Mouse (Mus musculus): Measurements from ENCODE around the gene Pcdh7. TPM values are rescaled to one million over a fixed set of nuclear protein-coding genes. Genes with fewer than 3 reads are reported as not detected.
A peak's percentile ranks its signal among the peaks of the same experiment; 100 is the strongest.

The Pcdh7 gene
- total RNA-seq, 2 experiments from 2014 or later: 121 to 128 TPM

- intact Hi-C loops (cut with DNase I): no loop called here
- no peak for DNase-seq
Observed at GRCm38 (mm10) chr5:57782546-57782945, 64.8 kb downstream of the Pcdh7 start.

GRCm38 (mm10) chr5:57788775-57789509 is 71.2 kb downstream of the Pcdh7 start:
- DNase-seq: no peak

GRCm38 (mm10) chr5:57796337-57796736 is 78.6 kb downstream of the Pcdh7 start:
- no peak for DNase-seq
- intact Hi-C loops (cut with DNase I): no loop called here

More at GRCm38 (mm10) chr5:57788775-57789509, 71.2 kb downstream of the Pcdh7 start:
- intact Hi-C loops (cut with DNase I): no loop called here

- no peak for DNase-seq
- intact Hi-C loops (cut with DNase I): no loop called here
Observed at GRCm38 (mm10) chr5:57797951-57798670, 80.3 kb downstream of the Pcdh7 start.

- DNase-seq: no peak
- intact Hi-C loops (cut with DNase I): no loop called here
Observed at GRCm38 (mm10) chr5:57803108-57803507, 85.3 kb downstream of the Pcdh7 start.

- intact Hi-C loops (cut with DNase I): no loop called here
- DNase-seq: no peak
Observed at GRCm38 (mm10) chr5:57803890-57804289, 86.1 kb downstream of the Pcdh7 start.

DNA sequence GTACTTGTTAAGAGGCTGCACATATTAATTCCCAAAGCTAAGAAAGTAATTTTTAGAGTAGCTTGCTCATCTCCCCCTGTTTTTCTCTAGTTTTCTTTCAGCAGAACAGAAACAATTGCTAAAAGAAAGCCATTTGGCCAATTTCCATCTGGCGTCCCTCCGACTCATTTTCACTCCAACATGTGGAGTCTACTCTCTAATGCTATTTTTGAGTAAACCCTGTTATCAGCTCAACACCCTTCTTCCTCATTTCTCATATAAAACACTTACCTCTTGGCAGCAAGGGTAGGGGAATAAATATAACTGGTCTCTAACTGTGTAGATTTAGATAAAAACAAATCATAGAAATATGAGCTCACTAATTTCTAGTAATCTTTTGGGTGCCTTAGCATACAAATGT is 89.6 kb downstream of the Pcdh7 start:
- DNase-seq: peak; percentile 26 to 46
- intact Hi-C loops (cut with DNase I): no loop called here

DNA sequence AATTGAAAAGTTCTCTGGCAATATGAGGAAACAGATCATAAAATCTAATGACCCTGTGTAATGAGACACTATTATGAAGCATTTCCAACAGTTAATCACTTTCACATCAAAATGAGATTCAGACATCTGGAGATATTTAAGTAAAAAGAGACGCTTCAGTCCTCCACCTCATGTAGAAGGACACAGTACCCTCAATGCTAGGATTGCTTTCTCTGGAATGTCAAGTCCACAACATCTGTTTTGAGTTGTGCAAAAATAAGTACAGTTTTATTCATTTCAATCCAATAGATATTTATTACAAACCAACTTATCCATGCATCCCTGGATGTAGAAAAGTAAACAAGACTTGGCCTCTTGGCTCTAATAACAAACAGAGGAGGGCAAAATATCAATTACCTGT is 92.9 kb downstream of the Pcdh7 start:
- intact Hi-C loops (cut with DNase I): loop anchor here (10.0 kb wide), 1 partner anchor 86 kb away; no protein-coding TSS in a partner anchor
- no peak for DNase-seq

DNA sequence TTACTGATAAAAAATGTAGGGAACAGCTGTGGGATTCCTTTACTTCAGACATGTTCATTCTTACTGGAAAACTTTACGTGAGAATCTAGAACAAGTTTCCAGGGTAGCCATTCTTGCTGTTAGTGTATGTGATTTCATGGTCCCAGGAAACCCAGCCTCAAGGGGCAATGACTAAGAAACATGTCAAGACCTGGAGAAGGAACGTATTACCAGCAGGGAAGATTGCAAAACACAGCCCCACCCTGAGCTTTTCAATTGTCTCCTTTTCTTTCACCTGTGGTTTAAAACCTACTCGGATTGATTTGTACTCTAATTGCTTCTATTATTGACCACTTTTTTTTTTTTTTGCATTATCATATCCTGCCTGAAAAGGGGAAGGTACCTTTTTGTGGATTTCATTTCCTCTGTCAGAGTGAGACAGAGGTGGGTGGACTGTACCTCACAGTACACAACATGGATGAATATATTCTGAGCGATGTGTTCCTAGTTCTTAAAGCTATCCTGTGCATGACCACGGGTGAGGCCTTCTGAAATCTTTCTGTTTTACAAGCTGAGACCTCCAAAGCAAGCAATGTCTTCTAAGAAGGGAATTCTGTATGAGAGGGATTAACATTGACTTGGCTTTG is 98.3 kb downstream of the Pcdh7 start:
- no peak for DNase-seq
- intact Hi-C loops (cut with DNase I): loop anchor here (10.0 kb wide), 1 partner anchor 91 kb away; no protein-coding TSS in a partner anchor

DNA sequence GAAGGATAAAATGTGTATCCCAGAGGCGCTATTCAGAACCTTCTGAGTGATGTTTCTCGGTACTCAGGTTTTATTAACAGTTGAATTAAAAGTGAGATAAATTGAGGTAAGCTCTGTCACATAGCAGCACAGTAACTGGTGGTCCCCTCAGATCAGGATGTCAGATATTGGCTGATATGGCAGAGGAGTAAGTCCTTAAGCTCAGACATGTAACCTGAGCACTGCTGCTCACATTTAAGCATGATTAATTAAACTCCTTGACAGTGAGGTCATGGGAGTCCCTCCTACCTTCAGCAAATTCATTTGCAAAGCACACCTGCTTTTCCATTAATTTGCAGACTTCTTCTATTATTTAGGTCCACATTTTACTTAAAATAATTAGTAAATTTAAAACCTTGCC is 102.0 kb downstream of the Pcdh7 start:
- intact Hi-C loops (cut with DNase I): loop anchor here (10.0 kb wide), 1 partner anchor 95 kb away; no protein-coding TSS in a partner anchor
- DNase-seq: no peak

- no peak for DNase-seq
- intact Hi-C loops (cut with DNase I): no loop called here
Observed at GRCm38 (mm10) chr5:57821099-57821498, 103.3 kb downstream of the Pcdh7 start.

- DNase-seq: no peak
- intact Hi-C loops (cut with DNase I): no loop called here
Observed at GRCm38 (mm10) chr5:57828437-57828836, 110.7 kb downstream of the Pcdh7 start.

GRCm38 (mm10) chr5:57837150-57837549 is 119.4 kb downstream of the Pcdh7 start:
- no peak for DNase-seq

DNA sequence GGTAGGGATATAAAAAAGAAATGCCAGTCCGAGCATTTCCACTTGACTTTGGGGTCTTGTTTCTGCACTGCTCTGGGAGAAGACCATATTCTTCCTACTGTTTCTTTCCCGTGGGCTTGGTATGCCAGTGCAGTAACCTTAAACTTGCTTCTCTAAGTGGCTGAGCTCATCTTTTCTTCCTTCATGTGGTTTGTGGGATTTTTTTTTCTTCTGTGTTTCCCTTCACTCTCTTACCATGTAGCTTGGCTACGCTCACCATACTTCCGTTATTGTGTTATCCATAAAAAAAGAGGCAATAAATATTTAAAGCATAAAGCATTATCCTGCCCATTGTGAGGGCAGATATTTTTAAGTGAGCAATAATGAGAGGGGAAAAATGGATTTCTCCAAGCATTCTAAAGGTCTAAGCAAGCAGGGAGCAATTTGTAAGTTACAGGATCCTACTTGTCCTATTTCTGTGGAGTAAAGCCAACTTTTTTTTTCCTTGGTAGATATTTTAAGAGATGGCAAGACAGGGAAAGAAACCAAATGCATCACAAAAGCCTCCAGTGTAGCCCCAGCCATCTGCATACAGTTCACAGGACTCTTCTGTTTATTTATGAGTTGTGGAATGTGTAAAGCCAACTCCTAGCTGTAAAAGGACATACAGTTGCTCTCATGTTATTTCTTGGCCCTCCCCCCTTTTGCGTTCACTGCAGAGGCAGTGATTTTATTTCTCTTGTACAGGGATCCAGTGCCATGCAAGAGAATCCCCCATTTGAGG is 123.8 kb downstream of the Pcdh7 start:
- DNase-seq: no peak

More at GRCm38 (mm10) chr5:57837150-57837549, 119.4 kb downstream of the Pcdh7 start:
- intact Hi-C loops (cut with DNase I): no loop called here

DNA sequence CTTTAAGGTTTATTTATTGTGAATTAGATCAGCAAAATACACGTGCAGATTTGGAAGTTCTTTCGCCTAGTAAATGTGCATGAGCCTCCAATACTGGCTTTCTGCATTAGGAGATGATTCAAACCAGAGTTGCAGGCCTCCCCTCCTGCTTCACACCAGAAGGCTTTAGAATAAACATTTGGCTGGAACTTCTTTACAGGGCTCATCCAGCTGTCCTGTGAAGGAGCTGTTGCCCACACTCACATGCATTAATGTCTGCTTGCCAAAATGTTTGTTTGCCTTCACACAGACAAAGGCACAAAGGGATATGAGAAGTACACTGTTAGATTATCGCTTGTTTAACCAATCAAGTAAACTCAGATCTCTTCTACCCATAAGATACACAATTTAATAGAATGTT is 129.7 kb downstream of the Pcdh7 start:
- intact Hi-C loops (cut with DNase I): no loop called here
- no peak for DNase-seq

More for the DNA sequence above, 123.8 kb downstream of the Pcdh7 start:
- intact Hi-C loops (cut with DNase I): no loop called here

DNA sequence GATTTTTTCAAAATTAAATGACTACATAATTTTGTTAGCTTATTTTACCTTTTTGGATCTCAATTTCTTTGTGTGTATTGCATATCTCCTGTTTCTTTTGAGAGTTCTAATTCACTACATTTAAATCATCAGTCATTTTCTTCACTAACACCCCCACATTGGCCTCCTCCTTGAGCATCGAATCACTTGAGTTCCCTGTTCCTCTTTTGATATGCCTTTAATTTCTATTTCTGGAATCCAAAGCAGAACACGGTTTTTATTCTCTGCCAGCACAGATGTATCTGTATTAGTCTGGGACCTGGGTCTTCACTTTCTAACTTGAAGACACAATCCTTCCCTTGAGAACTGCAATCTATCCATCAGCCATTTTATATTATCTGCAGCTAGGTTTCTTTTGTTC is 132.3 kb downstream of the Pcdh7 start:
- intact Hi-C loops (cut with DNase I): no loop called here
- DNase-seq: no peak

- intact Hi-C loops (cut with DNase I): no loop called here
Observed at GRCm38 (mm10) chr5:57857316-57857715, 139.5 kb downstream of the Pcdh7 start.

GRCm38 (mm10) chr5:57864254-57864653 is 146.5 kb downstream of the Pcdh7 start:
- intact Hi-C loops (cut with DNase I): no loop called here
- DNase-seq: no peak

More at GRCm38 (mm10) chr5:57857316-57857715, 139.5 kb downstream of the Pcdh7 start:
- no peak for DNase-seq

GRCm38 (mm10) chr5:57865256-57865655 is 147.5 kb downstream of the Pcdh7 start:
- DNase-seq: no peak
- intact Hi-C loops (cut with DNase I): no loop called here

DNA sequence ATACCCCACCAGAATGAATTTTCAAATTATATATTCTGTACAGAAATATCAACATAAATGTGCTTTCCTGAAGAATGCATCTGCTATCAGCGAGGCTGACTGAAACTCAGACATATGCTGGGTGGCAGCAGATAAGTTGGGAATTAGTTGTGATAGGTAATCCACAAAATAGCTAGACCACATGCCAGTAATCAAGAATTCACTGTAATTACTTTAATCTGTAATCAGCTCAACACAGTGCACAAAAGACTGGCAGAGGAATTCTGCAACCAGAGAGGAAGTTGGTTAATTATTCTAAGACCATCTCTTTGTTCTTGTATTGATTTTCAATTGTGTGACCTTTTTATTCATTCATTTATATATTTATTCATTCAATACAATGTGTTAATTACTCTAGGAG is 148.3 kb downstream of the Pcdh7 start:
- intact Hi-C loops (cut with DNase I): no loop called here
- no peak for DNase-seq

- no peak for DNase-seq
- intact Hi-C loops (cut with DNase I): no loop called here
Observed at GRCm38 (mm10) chr5:57867906-57868305, 150.1 kb downstream of the Pcdh7 start.

All from heart, postnatal 10 days (tissue).